Mouse (Mus musculus) mesoderm, embryonic 11.5 days (tissue): Measurements from ENCODE around the gene Pak1.

Source experiments
- DNase-seq: peaks from one replicate; pipeline ENCODE4 v3.0.0-alpha.2; 2012; ENCODE audit warnings: low read depth, low spot score

Gene Pak1

GRCm38 (mm10) chr7:97777191-97777590 lies 11.2 kb upstream of the Pak1 start:
- no peak for DNase-seq

GRCm38 (mm10) chr7:97780222-97780621 lies 8.1 kb upstream of the Pak1 start:
- DNase-seq: no peak

- DNase-seq: no peak
Observed at GRCm38 (mm10) chr7:97780815-97781214, 7.5 kb upstream of the Pak1 start.

- no peak for DNase-seq
Observed at GRCm38 (mm10) chr7:97781496-97781895, 6.8 kb upstream of the Pak1 start.

GRCm38 (mm10) chr7:97783523-97783922 lies 4.8 kb upstream of the Pak1 start:
- DNase-seq: no peak

GRCm38 (mm10) chr7:97788669-97789483 lies 535 bp downstream of the Pak1 start:
- DNase-seq: peak; percentile 22

GRCm38 (mm10) chr7:97790272-97790671 lies 1.9 kb downstream of the Pak1 start:
- DNase-seq: no peak

GRCm38 (mm10) chr7:97792324-97792723 lies 4.0 kb downstream of the Pak1 start:
- DNase-seq: no peak

GRCm38 (mm10) chr7:97803116-97803515 lies 14.8 kb downstream of the Pak1 start:
- no peak for DNase-seq

- peak; percentile 71 for DNase-seq
Observed at GRCm38 (mm10) chr7:97804245-97805066, 16.1 kb downstream of the Pak1 start.

- no peak for DNase-seq
Observed at GRCm38 (mm10) chr7:97805067-97805365, 16.7 kb downstream of the Pak1 start.

GRCm38 (mm10) chr7:97809307-97809706 lies 21.0 kb downstream of the Pak1 start:
- no peak for DNase-seq

- DNase-seq: no peak
Observed at GRCm38 (mm10) chr7:97821875-97822274, 33.5 kb downstream of the Pak1 start.

GRCm38 (mm10) chr7:97829091-97829490 lies 40.8 kb downstream of the Pak1 start:
- DNase-seq: no peak

- DNase-seq: no peak
Observed at GRCm38 (mm10) chr7:97830739-97831138, 42.4 kb downstream of the Pak1 start.

- no peak for DNase-seq
Observed at GRCm38 (mm10) chr7:97832987-97833386, 44.6 kb downstream of the Pak1 start.

- DNase-seq: no peak
Observed at GRCm38 (mm10) chr7:97838574-97838973, 50.2 kb downstream of the Pak1 start.

- DNase-seq: no peak
Observed at GRCm38 (mm10) chr7:97841311-97841710, 53.0 kb downstream of the Pak1 start.

GRCm38 (mm10) chr7:97842332-97842731 lies 54.0 kb downstream of the Pak1 start:
- DNase-seq: no peak

- peak; percentile 85 for DNase-seq
Observed at GRCm38 (mm10) chr7:97842806-97843570, 54.6 kb downstream of the Pak1 start.

- no peak for DNase-seq
Observed at GRCm38 (mm10) chr7:97844419-97844818, 56.1 kb downstream of the Pak1 start.

- DNase-seq: no peak
Observed at GRCm38 (mm10) chr7:97845546-97845945, 57.2 kb downstream of the Pak1 start.
